Mouse (Mus musculus): ENCODE data around the gene Morn5. TPM values are rescaled to one million over a fixed set of nuclear protein-coding genes. Genes with fewer than 3 reads are reported as not detected.

Gene Morn5
- polyA plus RNA-seq (2012; ENCODE audit: low replicate concordance), result not detected in 2 replicates

GRCm38 (mm10) chr2:36048748-36049566 lies at the start of gene Morn5, which contains the start of gene Ndufa8:
TSS of gene Morn5 (plus strand) at chr2:36049458.
TSS of gene Ndufa8 (minus strand) at chr2:36049406.

GRCm38 (mm10) chr2:36104956-36105741 lies 55.9 kb downstream of the Morn5 start, which contains the start of gene Lhx6:
TSS of gene Lhx6 (minus strand) at chr2:36105408.

Other genes starting within 250 kb of the Morn5 start
- 0.39 and 1.1 TPM in 2 replicates for gene Ttll11, start 69.5 kb upstream of the Morn5 start, polyA plus RNA-seq (2012; ENCODE audit: low replicate concordance)
- gene Ndufa8, start 52 bp upstream of the Morn5 start, polyA plus RNA-seq (2012; ENCODE audit: low replicate concordance), result 24.1 and 42.4 TPM in 2 replicates
- 0.72 and 1.1 TPM in 2 replicates for gene Lhx6, start 56.0 kb downstream of the Morn5 start, polyA plus RNA-seq (2012; ENCODE audit: low replicate concordance)
- gene Mrrf, start 86.9 kb downstream of the Morn5 start, polyA plus RNA-seq (2012; ENCODE audit: low replicate concordance), result 1.3 and 3.5 TPM in 2 replicates
- 2.3 and 4.0 TPM in 2 replicates for gene Rbm18, start 87.3 kb downstream of the Morn5 start, polyA plus RNA-seq (2012; ENCODE audit: low replicate concordance)
- gene Ptgs1, start 181.0 kb downstream of the Morn5 start, polyA plus RNA-seq (2012; ENCODE audit: low replicate concordance), result 5.3 and 11.9 TPM in 2 replicates